In genomic region chr9:120048495-120048894, GRCm38 (mm10) we compare ENCODE assay signal across 44 mouse cellular contexts. TPM values are rescaled to one million over a fixed set of nuclear protein-coding genes. Genes with fewer than 3 reads are reported as not detected.
"Had no signal": no experiment of that assay in that cellular context is flagged by ENCODE, and none has a peak within 500 bp of the region (broad histone marks: within the 10 kb centered on the region; RNA-seq: fewer than 3 reads in every experiment).

No protein-coding gene starts in this region.

- H3K27ac ChIP-seq: left cerebral cortex, adult 2 months; limb, embryonic 10.5 days; limb, embryonic 12.5 days; limb, embryonic 13.5 days; limb, embryonic 15.5 days; liver, embryonic 12.5 days; liver, embryonic 13.5 days; liver, embryonic 14.5 days; liver, embryonic 15.5 days; lung, embryonic 15.5 days; macrophage; midbrain, embryonic 10.5 days; midbrain, embryonic 12.5 days; midbrain, embryonic 13.5 days; midbrain, embryonic 15.5 days had no signal

- H3K9ac ChIP-seq: limb, embryonic 12.5 days; limb, embryonic 13.5 days; limb, embryonic 15.5 days; liver, embryonic 12.5 days; liver, embryonic 13.5 days; liver, embryonic 14.5 days; liver, embryonic 15.5 days; liver, postnatal 0 days; lung, embryonic 14.5 days; lung, embryonic 15.5 days; midbrain, embryonic 12.5 days; midbrain, embryonic 13.5 days; midbrain, embryonic 15.5 days had no signal

- DNase-seq: left cerebral cortex, postnatal 4 days; liver, embryonic 13.5 days; liver, postnatal 0 days; lung, adult 18-20 months; lung, adult 2 months; lung, embryonic 14.5 days; lung, postnatal 10 days; lung, postnatal 14 days; lung, postnatal 36 days; lung, postnatal 4 days; midbrain, embryonic 14.5 days had no signal

- ATAC-seq: liver, embryonic 12.5 days; lung, postnatal 0 days; midbrain, embryonic 13.5 days; midbrain, embryonic 15.5 days; midbrain, embryonic 16.5 days had no signal

- H3K4me2 ChIP-seq: limb, embryonic 12.5 days; limb, embryonic 13.5 days; limb, embryonic 15.5 days; liver, embryonic 11.5 days; liver, embryonic 12.5 days; liver, embryonic 13.5 days; liver, embryonic 15.5 days; lung, embryonic 14.5 days; lung, embryonic 15.5 days; midbrain, embryonic 11.5 days; midbrain, embryonic 12.5 days; midbrain, embryonic 13.5 days; midbrain, embryonic 15.5 days had no signal

- H3K4me1 ChIP-seq: limb, embryonic 10.5 days; limb, embryonic 12.5 days; limb, embryonic 13.5 days; limb, embryonic 15.5 days; liver, embryonic 12.5 days; lung, embryonic 15.5 days; midbrain, embryonic 10.5 days; midbrain, embryonic 12.5 days; midbrain, embryonic 13.5 days; midbrain, embryonic 15.5 days had no signal

- H3K4me3 ChIP-seq: left cerebral cortex, adult 2 months; limb, embryonic 10.5 days; limb, embryonic 12.5 days; limb, embryonic 13.5 days; limb, embryonic 15.5 days; liver, embryonic 12.5 days; liver, embryonic 13.5 days; liver, embryonic 15.5 days; lung, embryonic 15.5 days; megakaryocyte, embryonic 14.5 days; midbrain, embryonic 10.5 days; midbrain, embryonic 12.5 days; midbrain, embryonic 13.5 days; midbrain, embryonic 15.5 days; myocyte had no signal

- H3K27me3 ChIP-seq: limb, embryonic 12.5 days; limb, embryonic 13.5 days; limb, embryonic 15.5 days; liver, embryonic 13.5 days; liver, embryonic 15.5 days; lung, embryonic 15.5 days; midbrain, embryonic 12.5 days; midbrain, embryonic 13.5 days; midbrain, embryonic 15.5 days had no signal

- H3K9me3 ChIP-seq: limb, embryonic 10.5 days; limb, embryonic 12.5 days; limb, embryonic 13.5 days; limb, embryonic 15.5 days; liver, embryonic 12.5 days; liver, embryonic 13.5 days; liver, embryonic 15.5 days; lung, embryonic 15.5 days; megakaryocyte, embryonic 14.5 days; midbrain, embryonic 10.5 days; midbrain, embryonic 12.5 days; midbrain, embryonic 13.5 days; midbrain, embryonic 15.5 days had no signal

- H3K36me3 ChIP-seq: limb, embryonic 10.5 days; limb, embryonic 12.5 days; limb, embryonic 13.5 days; limb, embryonic 15.5 days; liver, embryonic 12.5 days; liver, embryonic 13.5 days; liver, embryonic 15.5 days; lung, embryonic 15.5 days; midbrain, embryonic 10.5 days; midbrain, embryonic 12.5 days; midbrain, embryonic 13.5 days; midbrain, embryonic 15.5 days had no signal

RNA-seq across cellular contexts. Expression of gene Cx3cr1, which starts 21.2 kb away (rescaled TPM):
- polyA plus RNA-seq: myocyte had no signal

RNA-seq across cellular contexts. Expression of gene Xirp1, which starts 25.1 kb away (rescaled TPM):
- total RNA-seq: megakaryocyte progenitor cell, adult 5-6 weeks; megakaryocyte, adult 5-6 weeks; megakaryocyte-erythroid progenitor cell, adult 5-6 weeks had no signal
- polyA plus RNA-seq: limb, embryonic 11.5 days; liver, embryonic 14.5 days; macrophage; midbrain, embryonic 10.5 days; midbrain, embryonic 11.5 days; midbrain, embryonic 12.5 days; midbrain, embryonic 14.5 days; midbrain, embryonic 15.5 days; midbrain, embryonic 16.5 days; midbrain, postnatal 0 days had no signal

RNA-seq across cellular contexts. Expression of gene Ccr8, which starts 43.4 kb away (rescaled TPM):
- total RNA-seq: left cerebral cortex, adult 18-20 months; left cerebral cortex, adult 2 months; left cerebral cortex, adult 8-10 months; left cerebral cortex, postnatal 10 days; left cerebral cortex, postnatal 14 days; left cerebral cortex, postnatal 25 days; left cerebral cortex, postnatal 36 days; left cerebral cortex, postnatal 4 days; megakaryocyte progenitor cell, adult 5-6 weeks; megakaryocyte, adult 5-6 weeks; megakaryocyte-erythroid progenitor cell, adult 5-6 weeks; midbrain, postnatal 0 days; monocyte, adult 5-6 weeks had no signal
- polyA plus RNA-seq: limb, embryonic 10.5 days; limb, embryonic 11.5 days; limb, embryonic 12.5 days; liver, embryonic 11.5 days; liver, embryonic 12.5 days; liver, embryonic 13.5 days; liver, embryonic 14.5 days; liver, embryonic 16.5 days; liver, postnatal 0 days; macrophage; midbrain, embryonic 10.5 days; midbrain, embryonic 11.5 days; midbrain, embryonic 12.5 days; midbrain, embryonic 13.5 days; midbrain, embryonic 14.5 days; midbrain, embryonic 15.5 days; midbrain, embryonic 16.5 days; midbrain, postnatal 0 days; myocyte had no signal
